Mouse (Mus musculus): ENCODE results near the gene Slc16a5.

DNA sequence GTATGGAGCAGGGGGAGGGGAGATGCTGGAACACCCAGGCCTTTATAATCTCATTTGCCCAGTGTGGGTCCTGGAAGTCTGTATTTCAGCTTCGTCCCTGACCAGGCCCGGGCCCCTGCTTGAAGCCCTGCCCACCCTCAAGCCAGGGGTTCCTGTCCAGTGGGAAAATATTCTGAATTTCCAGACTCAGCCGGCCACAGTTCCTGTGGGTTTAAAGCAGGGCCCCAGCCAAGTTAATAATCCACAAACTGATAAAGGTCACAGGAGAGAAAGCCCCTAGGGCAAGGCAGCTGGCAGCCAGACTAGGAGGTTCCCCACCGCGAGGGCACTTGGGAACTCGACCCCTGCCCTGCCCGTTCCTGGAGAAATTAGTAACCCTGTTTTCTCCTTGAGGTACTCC, 13.3 kb upstream of the Slc16a5 start:
- TF ChIP-seq CTCF (IDR thresholded peaks at IDR 0.05) (no peak), POLR2A (IDR thresholded peaks at IDR 0.05; ENCODE audit: insufficient read depth, low read depth, low read length) (no peak)
